Mouse (Mus musculus) thymus, postnatal 4 days (tissue): Measurements from ENCODE around the gene Cyp2r1.
"Not testable (repeated sequence)": the region's sequence is repeated elsewhere in the genome, so short reads cannot be mapped to it uniquely, and the experiment has no call there.

Experiments used
- DNase-seq: peaks from one replicate; pipeline ENCODE4 v3.0.0; 2021

Gene Cyp2r1

GRCm38 (mm10) chr7:114562531-114563241, at the start of gene Cyp2r1:
Gene Cyp2r1, minus strand, starts transcription at chr7:114562972.
- DNase-seq = peak; percentile 91

GRCm38 (mm10) chr7:114594391-114594790, 31.6 kb upstream of the Cyp2r1 start:
- DNase-seq = not testable (repeated sequence)

- DNase-seq = no peak
Observed at GRCm38 (mm10) chr7:114582441-114582840, 19.7 kb upstream of the Cyp2r1 start.

GRCm38 (mm10) chr7:114581200-114581599, 18.4 kb upstream of the Cyp2r1 start:
- DNase-seq = no peak

GRCm38 (mm10) chr7:114580426-114580825, 17.7 kb upstream of the Cyp2r1 start:
- DNase-seq = peak; percentile 67

DNA sequence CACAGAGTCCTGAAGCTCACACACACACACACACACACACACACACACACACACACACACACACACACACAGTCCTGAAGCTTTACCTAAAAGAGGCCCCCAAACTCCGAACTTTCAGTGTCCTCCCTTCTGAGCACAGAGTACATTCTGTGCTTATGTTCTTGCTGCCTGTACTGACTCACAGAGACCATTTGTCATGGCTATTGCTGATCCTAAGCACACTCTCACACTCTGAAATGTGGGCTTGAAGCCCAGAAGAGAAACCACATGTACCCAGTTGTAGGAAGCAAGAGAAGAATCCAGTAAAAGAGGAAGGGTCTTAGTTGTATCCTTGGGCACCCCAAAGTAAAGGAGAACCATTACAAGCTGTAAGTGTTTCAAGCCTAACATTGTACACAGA, 14.9 kb upstream of the Cyp2r1 start:
- DNase-seq = no peak

- DNase-seq = no peak
Observed at GRCm38 (mm10) chr7:114576931-114577330, 14.2 kb upstream of the Cyp2r1 start.

GRCm38 (mm10) chr7:114573866-114574265, 11.1 kb upstream of the Cyp2r1 start:
- DNase-seq = not testable (repeated sequence)

DNA sequence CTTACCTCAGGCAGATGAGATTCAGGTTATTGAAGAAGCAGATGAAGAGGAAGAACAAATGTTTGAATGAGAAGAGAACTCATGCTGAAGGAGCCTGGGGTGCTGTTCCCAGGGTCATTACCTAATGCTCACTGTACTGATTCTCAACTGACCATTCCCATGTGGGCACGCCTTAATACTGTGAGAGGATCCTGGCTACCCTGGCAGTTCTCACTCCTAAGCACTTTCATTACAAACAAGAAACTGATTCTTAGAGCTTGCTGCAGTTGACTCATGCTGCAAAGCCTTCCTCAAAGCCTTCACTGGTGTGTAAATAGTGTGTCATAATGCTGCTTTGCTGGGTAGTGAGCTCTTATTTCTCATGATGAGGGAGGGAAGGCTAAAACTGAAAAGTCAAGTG, 26.6 kb downstream of the Cyp2r1 start:
- no peak for DNase-seq

DNA sequence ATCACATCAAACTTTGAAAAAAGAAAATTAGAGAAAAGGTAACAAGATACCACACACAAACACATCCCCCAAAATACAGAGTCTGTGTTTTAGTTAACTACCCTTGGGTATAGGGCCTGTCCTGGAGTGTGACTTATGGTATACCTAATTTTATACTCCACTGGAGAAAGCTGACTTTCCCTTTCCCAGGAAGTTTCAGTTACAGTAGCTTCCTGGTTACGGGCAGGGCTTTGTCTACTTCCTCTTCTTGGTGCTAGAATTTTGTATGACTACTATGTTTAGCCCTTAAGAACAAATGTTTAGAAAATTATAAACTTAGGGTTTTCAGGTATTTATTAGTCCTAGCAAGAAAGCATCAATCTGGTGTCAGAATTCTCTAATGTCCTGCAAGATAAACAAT, 36.5 kb downstream of the Cyp2r1 start:
- no peak for DNase-seq

DNA sequence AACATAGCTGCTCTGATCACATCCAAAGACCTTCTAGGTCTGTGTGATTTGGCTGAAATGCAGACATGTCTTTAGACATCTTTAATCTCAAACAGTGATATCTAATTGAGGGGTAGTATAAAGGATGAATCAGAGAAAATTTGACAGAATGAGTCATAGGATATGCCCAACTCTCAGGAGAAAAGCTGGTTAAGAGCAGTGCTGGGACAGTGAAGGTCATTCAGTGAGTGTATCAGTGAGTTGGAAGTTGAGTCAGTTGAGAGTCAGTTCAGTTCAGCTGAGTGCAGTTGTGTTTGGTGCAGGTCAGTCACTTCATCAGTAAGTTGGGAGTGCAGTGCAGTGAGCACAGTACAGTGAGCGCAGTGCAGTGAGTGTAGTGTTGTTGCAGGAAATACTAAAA, 42.6 kb downstream of the Cyp2r1 start:
- DNase-seq = no peak

DNA sequence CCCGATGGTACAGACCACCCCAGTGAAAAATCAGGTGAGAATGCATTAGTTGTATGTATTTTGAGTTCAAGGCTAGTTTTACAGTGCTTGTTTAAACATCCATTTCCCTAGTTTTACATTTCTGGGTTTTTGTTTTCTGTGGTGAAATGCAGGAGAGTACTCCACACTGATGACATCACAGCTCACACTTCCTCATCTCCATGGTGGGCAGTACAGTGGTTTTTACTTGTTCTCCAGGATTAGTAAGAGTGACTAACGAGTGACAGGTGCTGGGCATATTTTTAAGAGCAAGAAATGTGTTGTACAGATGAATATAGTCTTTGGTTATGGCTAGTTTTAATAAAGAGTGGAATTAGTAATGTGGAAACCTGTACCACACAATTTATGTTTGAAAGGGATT, 53.9 kb downstream of the Cyp2r1 start:
- DNase-seq = no peak
